Mouse (Mus musculus) ES-Bruce4 (cell line): Measurements from ENCODE around the gene Ndufb6. TPM values are rescaled to one million over a fixed set of nuclear protein-coding genes. Genes with fewer than 3 reads are reported as not detected.

Experiments used
- H3K27ac ChIP-seq: 2 replicates; pipeline ENCODE4 v1.5.1; 2012; ENCODE audit warnings: low read length, inconsistent platforms; ENCODE audit not compliant: insufficient read depth
- H3K27me3 ChIP-seq: 2 replicates; pipeline ENCODE4 v1.6.1; 2012; ENCODE audit warnings: mild to moderate bottlenecking, low read length, inconsistent platforms; ENCODE audit not compliant: control insufficient read depth, poor library complexity, insufficient read depth, severe bottlenecking
- H3K36me3 ChIP-seq: 2 replicates; pipeline ENCODE4 v1.6.1; 2012; ENCODE audit warnings: inconsistent platforms, mild to moderate bottlenecking, low read length, moderate library complexity; ENCODE audit not compliant: control insufficient read depth, poor library complexity, insufficient read depth, severe bottlenecking
- H3K4me1 ChIP-seq: one replicate; pipeline ENCODE4 v1.8.1; 2011; ENCODE audit warnings: low read length; ENCODE audit not compliant: control insufficient read depth, insufficient read depth
- H3K4me3 ChIP-seq: 2 replicates; pipeline ENCODE4 v1.5.1; 2011; ENCODE audit warnings: low read depth, mild to moderate bottlenecking, low read length
- H3K9ac ChIP-seq: 2 replicates; pipeline ENCODE4 v1.6.1; 2012; ENCODE audit warnings: low read depth, mild to moderate bottlenecking, inconsistent platforms; ENCODE audit not compliant: poor library complexity, severe bottlenecking
- H3K9me3 ChIP-seq: replicated peaks from 2 replicates; pipeline ENCODE4 v1.6.1; 2012; ENCODE audit warnings: mild to moderate bottlenecking, low read length, inconsistent platforms; ENCODE audit not compliant: control insufficient read depth, poor library complexity, insufficient read depth, severe bottlenecking
- CTCF ChIP-seq: IDR thresholded peaks from one replicate; pipeline ENCODE4 v1.8.1; 2011; ENCODE audit warnings: low read depth, low read length
- EP300 ChIP-seq: IDR thresholded peaks from 2 replicates; pipeline ENCODE4 v1.6.1; 2011; ENCODE audit warnings: low read depth, low read length; ENCODE audit not compliant: insufficient read depth
- POLR2A ChIP-seq: IDR thresholded peaks from one replicate; pipeline ENCODE4 v1.8.1; 2011; ENCODE audit warnings: low read length; ENCODE audit not compliant: insufficient read depth
- polyA plus RNA-seq: library from polyadenylated mRNA; stranded (reverse); fragments of >200 nt; gene quantifications from 2 replicates; pipeline ENCODE4 v1.2.4, GENCODE M21; 2011; ENCODE audit warnings: low read depth; ENCODE audit not compliant: missing spikeins, insufficient read depth, insufficient read length

Ndufb6 gene
- polyA plus RNA-seq, 1 experiment: 151 TPM

GRCm38 (mm10) chr4:40244035-40244434 lies 35.2 kb downstream of the Ndufb6 start:
- Histone ChIP-seq H3K27ac (no peak overlapping the region), H3K4me1 (no peaks in the 10 kb centered on the region), H3K36me3 (no peaks in the 10 kb centered on the region), H3K4me3 (no peak overlapping the region), H3K9ac (no peak overlapping the region), H3K27me3 (no peaks in the 10 kb centered on the region), H3K9me3 (no peaks in the 10 kb centered on the region)
- TF ChIP-seq POLR2A: no peak
- TF ChIP-seq CTCF: no peak
- TF ChIP-seq EP300: no peak

- Histone ChIP-seq H3K9ac (no peak overlapping the region), H3K4me3 (no peak overlapping the region), H3K4me1 (no peaks in the 10 kb centered on the region), H3K9me3 (no peaks in the 10 kb centered on the region), H3K27me3 (no peaks in the 10 kb centered on the region), H3K36me3 (no peaks in the 10 kb centered on the region), H3K27ac (no peak overlapping the region)
- TF ChIP-seq POLR2A: no peak
- no peak for TF ChIP-seq EP300
- TF ChIP-seq CTCF: no peak
Observed at GRCm38 (mm10) chr4:40243006-40243405, 36.2 kb downstream of the Ndufb6 start.

- TF ChIP-seq CTCF: no peak
- no peak for TF ChIP-seq POLR2A
- TF ChIP-seq EP300: no peak
- no peaks in the 10 kb centered on the region for H3K9me3 ChIP-seq
- no peaks in the 10 kb centered on the region for H3K27me3 ChIP-seq
- no peaks in the 10 kb centered on the region for H3K36me3 ChIP-seq
- H3K9ac ChIP-seq: no peak overlapping the region
- H3K4me1 ChIP-seq: no peaks in the 10 kb centered on the region
- H3K27ac ChIP-seq: no peak overlapping the region
- H3K4me3 ChIP-seq: no peak overlapping the region
Observed at GRCm38 (mm10) chr4:40241928-40242327, 37.3 kb downstream of the Ndufb6 start.

GRCm38 (mm10) chr4:40240272-40240744 lies 38.9 kb downstream of the Ndufb6 start:
- H3K4me1 ChIP-seq: no peaks in the 10 kb centered on the region
- H3K9ac ChIP-seq: peak overlapping the region; percentile 25; the same call in 1 of the 2 replicates
- no peaks in the 10 kb centered on the region for H3K36me3 ChIP-seq
- no peaks in the 10 kb centered on the region for H3K27me3 ChIP-seq
- H3K9me3 ChIP-seq: no peaks in the 10 kb centered on the region
- TF ChIP-seq POLR2A: no peak
- no peak for TF ChIP-seq EP300
- no peak for TF ChIP-seq CTCF
- H3K4me3 ChIP-seq: no peak overlapping the region
- no peak overlapping the region for H3K27ac ChIP-seq

GRCm38 (mm10) chr4:40239409-40240271 lies 39.6 kb downstream of the Ndufb6 start, which contains the start of gene Ddx58:
Gene Ddx58, minus strand, starts transcription at chr4:40239828.
- Histone ChIP-seq H3K4me1 (no peaks in the 10 kb centered on the region), H3K9me3 (no peaks in the 10 kb centered on the region), H3K36me3 (no peaks in the 10 kb centered on the region), H3K4me3 (peak within 1 kb of the TSS; percentile 54), H3K27me3 (no peaks in the 10 kb centered on the region), H3K27ac (peak within 1 kb of the TSS; percentile 55), H3K9ac (peak within 1 kb of the TSS; percentile 25)
- no peak for TF ChIP-seq POLR2A
- TF ChIP-seq EP300: no peak
- no peak for TF ChIP-seq CTCF
